Mouse (Mus musculus) frontal cortex, postnatal 36 days (tissue): ENCODE data around the gene Polr3gl.

Experiments
- DNase-seq, 2 experiments: peaks; one replicate each; pipeline ENCODE4 v3.0.0; 2022; ENCODE audit warnings: low spot score in 2 of 2

The Polr3gl gene

GRCm38 (mm10) chr3:96573611-96574511 lies 20.1 kb downstream of the Polr3gl start:
- DNase-seq: no peak

GRCm38 (mm10) chr3:96571896-96572698 lies 21.9 kb downstream of the Polr3gl start:
- DNase-seq: no peak

DNA sequence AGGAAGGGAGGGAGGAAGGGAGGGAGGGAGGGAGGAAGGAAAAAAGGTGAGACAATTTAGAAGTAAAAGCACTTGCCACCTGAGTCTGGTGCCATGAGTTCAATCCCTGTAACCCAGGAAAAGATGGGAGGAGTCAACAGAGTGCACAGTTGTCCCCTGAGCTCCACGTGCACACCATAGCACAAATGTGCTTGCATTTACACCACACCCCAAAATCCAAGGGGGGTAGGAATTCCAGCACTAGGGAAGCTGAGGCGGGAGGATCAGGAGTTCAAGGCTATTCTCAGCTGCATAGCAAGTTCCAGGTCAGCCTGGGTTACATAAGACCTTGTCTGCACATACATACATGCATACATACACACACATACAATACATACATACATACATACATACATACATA lies 22.6 kb downstream of the Polr3gl start:
- no peak for DNase-seq

- DNase-seq: no peak
Observed at GRCm38 (mm10) chr3:96570643-96571042, 23.3 kb downstream of the Polr3gl start.

GRCm38 (mm10) chr3:96569966-96570605 lies 23.9 kb downstream of the Polr3gl start:
- no peak for DNase-seq

- no peak for DNase-seq
Observed at GRCm38 (mm10) chr3:96569506-96569905, 24.5 kb downstream of the Polr3gl start.

DNA sequence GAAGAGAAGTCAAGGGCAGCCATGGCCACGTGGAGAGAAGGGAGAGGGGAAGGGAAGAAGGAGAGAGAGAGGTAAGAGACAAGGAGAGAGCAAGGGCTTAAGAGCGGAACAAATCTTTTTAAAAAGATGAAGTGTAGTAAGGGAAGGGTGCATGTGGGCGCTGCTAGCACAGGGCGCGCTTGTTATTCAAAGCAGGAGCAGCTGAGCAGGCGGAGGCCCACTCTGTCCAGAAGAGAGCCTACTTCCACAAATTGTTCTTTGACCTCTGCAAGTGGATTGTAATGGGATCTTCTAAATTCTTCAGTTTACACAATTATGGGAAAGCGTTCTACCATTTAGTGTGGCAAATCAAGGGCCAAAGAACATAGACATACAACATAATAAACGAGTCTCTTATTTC lies 25.4 kb downstream of the Polr3gl start:
- no peak for DNase-seq

DNA sequence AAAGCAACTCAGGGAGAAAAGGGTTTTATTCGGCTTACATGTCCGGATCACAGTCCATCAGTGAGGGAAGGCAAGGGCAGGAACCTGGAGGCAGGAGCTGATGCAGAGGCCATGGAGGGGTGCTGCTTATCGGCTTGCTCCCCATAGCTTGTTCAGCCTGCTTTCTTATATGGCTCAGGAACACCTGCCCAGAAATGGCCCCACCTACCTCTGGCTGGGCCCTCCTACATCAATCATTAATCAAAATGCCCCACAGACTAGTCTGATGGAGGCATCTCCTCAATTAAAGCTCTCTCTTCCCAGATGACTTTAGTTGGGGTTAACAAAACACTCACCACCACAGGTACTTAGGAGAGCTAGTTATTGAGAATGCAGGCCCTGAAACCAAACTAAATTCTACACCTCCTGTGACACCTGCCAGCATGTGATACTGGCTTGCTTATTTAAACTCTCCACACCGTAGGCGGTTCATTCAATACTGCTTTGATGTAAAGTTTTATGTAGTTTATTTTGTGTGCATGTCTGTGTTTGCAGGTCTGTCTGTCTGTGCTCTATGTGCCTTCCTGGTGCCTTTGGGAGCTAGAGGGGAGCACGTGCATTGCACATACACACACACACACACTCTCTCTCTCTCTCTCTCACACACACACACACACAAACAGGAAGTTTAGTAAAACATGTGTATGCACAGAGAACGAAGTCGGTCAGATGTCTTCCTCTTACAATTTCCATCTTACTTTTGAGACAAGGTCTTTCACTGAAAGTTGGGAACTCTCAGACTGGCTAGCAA lies 27.1 kb downstream of the Polr3gl start:
- no peak for DNase-seq

DNA sequence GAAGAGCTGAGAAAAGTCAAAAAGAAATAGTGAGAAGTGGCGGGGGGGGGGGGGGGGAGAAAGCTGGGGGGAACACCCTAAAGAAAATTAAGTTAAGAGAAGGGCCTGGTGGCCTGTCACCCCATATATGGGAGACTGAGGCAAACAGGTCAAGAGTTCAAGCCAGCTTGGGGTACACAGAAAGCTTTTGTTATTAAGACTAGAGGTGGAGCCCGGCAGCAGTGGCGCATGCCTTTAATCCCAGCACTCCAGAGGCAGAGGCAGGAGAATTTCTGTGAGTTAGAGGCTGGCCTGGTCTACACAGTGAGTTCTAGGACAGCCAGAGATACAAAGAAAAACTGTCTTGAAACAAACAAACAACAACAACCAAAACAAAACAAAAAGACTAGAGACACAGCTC lies 28.9 kb downstream of the Polr3gl start:
- no peak for DNase-seq

- DNase-seq: no peak
Observed at GRCm38 (mm10) chr3:96564633-96565032, 29.3 kb downstream of the Polr3gl start.

DNA sequence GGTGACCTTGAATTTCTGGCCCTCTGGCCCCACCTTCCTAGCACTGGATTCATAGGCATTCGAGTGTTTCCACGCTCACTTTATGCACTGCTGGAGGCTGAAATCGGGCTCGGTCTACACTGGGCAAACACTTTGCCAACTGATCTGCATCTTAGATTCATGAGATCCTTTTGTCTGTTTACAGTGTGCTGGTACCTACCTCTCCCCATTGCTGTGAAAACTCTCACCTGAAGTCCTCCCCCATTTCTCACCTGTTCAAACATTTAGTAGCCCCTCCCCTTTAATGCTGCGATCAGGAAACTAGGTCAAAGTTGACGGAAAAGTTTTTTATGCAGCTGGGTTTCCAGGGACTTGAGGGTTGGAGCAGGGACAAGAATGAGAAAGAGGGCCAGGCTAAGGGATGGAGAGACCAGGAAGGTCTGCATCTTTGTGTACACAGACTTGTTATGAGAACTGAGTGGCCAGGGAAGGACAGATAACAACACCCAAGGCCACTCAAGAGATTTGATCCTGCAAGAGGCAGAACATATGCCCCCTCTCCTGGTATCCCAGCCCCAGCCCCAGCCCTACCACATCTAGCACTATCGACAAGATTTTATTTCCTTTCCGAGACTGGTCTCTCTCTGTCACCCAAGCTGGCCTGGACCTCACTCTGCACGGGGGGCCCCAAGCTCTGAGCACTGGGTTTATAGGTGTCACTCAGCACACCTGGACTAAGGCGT lies 29.9 kb downstream of the Polr3gl start:
- no peak for DNase-seq

DNA sequence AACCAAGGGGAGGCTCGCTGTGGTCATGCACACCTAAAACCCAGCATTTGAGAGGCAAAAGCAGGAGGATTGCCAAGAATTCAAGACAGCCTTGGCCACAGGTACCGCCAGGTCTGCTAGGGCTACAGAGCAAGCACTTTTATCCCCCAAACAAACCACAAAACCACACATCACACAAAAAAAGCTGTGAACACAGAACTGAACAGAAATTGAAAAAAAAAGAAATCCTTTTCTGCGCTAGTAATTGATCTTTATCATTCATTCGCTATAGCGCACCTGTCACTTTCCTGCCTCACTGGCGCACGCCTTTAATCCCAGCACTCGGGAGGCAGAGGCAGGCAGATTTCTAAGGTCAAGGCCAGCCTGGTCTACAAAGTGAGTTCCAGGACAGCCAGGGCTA lies 30.7 kb downstream of the Polr3gl start:
- no peak for DNase-seq

GRCm38 (mm10) chr3:96561946-96562681 lies 31.9 kb downstream of the Polr3gl start:
- DNase-seq: no peak

- no peak for DNase-seq
Observed at GRCm38 (mm10) chr3:96560881-96561668, 32.9 kb downstream of the Polr3gl start.

DNA sequence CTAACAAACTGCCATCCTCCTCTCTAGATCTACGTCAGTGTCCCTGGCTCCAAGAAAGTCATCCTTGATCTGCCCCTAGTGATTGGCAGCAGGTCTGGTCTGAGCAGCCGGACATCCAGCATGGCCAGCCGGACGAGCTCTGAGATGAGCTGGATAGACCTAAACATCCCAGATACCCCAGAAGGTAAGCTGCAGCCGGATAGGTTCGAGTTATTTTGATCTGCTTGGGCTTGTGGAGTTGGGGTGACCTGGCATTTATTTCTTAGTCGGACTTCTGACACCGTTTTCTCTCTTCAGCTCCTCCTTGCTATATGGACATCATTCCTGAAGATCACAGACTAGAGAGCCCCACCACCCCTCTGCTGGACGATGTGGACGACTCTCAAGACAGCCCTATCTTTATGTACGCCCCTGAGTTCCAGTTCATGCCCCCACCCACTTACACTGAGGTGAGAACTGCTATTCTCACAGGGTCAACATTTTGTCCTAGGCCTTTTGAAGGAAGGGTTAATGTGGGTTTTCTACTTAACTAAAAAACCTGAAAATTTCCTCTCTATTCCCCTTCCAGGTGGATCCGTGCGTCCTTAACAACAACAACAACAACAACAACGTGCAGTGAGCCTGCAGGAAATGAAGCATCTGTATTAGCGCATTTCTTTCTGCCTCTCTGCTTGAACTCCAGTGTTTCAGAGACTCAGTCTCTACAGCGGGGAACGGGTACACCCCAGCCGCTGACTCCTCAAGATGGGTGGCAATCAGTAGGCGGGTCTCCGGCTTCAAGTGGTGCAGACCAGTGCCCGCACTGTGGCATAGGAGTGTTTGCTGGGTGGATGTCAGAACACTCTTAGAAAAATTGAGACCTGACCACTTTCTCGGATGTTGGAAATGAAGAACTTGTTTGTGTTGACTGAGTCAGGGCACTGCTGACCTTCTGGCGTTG lies 33.8 kb downstream of the Polr3gl start:
- DNase-seq: no peak

DNA sequence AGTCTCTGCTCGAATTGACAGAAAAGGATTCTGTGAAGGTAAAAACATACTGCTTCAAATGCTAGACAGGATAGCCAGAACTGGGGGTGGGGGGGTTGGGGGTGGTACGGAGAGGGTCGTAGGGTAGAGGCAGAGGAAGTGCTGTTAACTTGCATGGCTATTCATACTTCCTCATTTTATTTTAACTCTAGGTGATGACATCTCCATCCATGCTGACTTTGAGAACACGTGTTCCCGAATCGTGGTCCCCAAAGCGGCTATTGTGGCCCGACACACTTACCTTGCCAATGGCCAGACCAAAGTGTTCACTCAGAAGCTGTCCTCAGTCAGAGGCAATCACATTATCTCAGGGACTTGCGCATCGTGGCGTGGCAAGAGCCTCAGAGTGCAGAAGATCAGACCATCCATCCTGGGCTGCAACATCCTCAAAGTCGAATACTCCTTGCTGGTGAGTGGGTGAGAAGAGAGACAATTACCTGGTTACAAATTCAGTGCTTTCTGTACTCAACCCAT lies 34.5 kb downstream of the Polr3gl start:
- DNase-seq: no peak

DNA sequence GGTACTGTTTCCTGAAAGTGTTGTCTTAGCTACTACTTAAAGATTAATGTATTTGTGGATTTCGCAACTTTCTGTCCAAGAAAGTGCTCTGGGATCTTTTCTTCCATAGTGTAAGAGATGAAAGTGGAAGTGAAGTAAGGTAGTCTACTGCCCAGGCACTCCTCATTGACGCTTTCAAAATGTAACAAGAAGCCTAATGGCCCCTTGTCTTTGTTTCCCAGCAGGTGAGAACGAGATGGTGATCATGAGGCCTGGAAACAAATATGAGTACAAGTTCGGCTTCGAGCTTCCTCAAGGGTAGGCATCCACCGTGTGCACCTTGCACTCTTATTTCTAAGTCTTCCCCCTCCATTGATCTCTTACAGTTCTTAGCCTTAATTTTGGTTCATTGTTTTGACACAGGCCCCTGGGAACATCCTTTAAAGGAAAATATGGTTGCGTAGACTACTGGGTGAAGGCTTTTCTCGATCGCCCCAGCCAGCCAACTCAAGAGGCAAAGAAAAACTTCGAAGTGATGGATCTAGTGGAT lies 35.2 kb downstream of the Polr3gl start:
- no peak for DNase-seq

GRCm38 (mm10) chr3:96558159-96558558 lies 35.8 kb downstream of the Polr3gl start:
- DNase-seq: no peak
